Mouse (Mus musculus): ENCODE measurements around the gene Zfp708. TPM values are rescaled to one million over a fixed set of nuclear protein-coding genes. Genes with fewer than 3 reads are reported as not detected.
"Not testable (repeated sequence)": the region's sequence is repeated elsewhere in the genome, so short reads cannot be mapped to it uniquely, and the experiment has no call there.

Zfp708 gene
- polyA plus RNA-seq (2015; fragmentation: Nextera tagmentation; extraction: Ambion mirVana) = 9.3 and 9.5 TPM in 2 replicates

DNA sequence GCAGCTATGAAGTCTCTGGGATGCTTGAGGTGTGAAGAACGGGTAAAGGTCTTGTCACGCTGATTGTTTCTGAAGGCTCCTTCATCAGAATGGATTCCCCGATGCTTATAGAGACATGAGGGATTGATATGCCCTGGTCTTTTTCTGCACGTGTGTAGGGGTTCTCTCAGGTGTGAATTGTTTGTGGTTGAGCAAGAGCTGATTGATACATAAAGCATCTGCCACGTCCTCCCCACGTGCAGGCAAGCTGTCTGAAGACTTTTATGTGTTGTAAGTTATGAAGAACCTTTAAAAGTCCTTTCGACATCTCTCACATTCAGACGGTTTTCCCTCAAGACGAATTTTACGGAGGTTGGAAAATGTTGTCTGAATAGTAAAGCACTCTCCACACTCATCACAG lies at the start of gene Zfp708:
Zfp708 (minus strand) TSS at position 101 of the 400 bp plus-strand sequence.
- H3K9ac ChIP-seq = no peak within 1 kb of the TSS
- H3K27me3 ChIP-seq (replicated peaks) = no peaks in the 10 kb centered on the region
- H3K4me3 ChIP-seq = no peak within 1 kb of the TSS
- H3K9me3 ChIP-seq = no peaks in the 10 kb centered on the region
- H3K4me1 ChIP-seq = no peaks in the 10 kb centered on the region
- H3K27ac ChIP-seq = no peak within 1 kb of the TSS
- WGBS = 91% methylated on average over 10 of the region's 10 CpGs
- H3K4me2 ChIP-seq = no peak within 1 kb of the TSS
- H3K36me3 ChIP-seq (replicated peaks) = no peaks in the 10 kb centered on the region
- no peak for ATAC-seq (replicated peaks)

DNA sequence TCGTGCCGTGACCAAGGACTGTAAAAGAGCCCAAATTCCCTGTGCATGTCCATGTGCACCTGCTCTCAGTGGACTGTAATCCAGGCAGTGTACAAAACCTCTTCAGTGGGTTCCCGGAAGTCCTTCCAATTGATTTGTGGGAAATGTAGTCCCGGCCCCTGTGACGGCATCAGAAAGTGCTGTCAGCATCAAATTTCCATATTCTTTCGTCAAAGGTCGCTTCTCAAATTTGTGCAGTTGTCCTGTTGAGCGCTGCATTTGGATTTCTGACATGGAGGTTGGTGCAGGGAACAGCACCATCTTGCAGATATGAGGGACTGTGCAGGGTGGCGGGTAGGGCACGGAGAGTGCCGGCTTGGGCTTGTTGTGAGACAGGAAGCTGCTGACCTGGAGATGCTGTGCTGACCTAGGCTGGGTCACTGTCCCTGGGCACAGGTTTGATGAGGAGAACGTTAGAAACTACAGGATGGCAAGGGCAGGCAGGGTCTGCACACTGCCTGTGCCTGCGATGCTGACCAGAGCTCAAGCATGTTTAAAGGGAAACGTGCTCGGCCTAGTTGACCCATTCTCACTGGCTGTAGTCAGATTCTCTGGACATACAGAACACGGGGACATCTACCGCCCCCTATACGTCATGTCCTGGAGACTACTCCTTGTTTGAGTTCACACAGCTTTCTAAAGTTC lies 30.4 kb upstream of the Zfp708 start:
- H3K4me3 ChIP-seq = peak overlapping the region; percentile 78
- peak overlapping the region; percentile 87 for H3K9ac ChIP-seq
- H3K36me3 ChIP-seq (replicated peaks) = no peaks in the 10 kb centered on the region
- peak overlapping the region; percentile 85 for H3K27ac ChIP-seq
- peak overlapping the region; percentile 81 for H3K4me2 ChIP-seq
- no peaks in the 10 kb centered on the region for H3K9me3 ChIP-seq
- WGBS = under 1% methylated on average over 18 of the region's 18 CpGs
- H3K27me3 ChIP-seq (replicated peaks) = no peaks in the 10 kb centered on the region
- peak; percentile 99 for ATAC-seq (replicated peaks)
- peaks cover 11% of the 10 kb centered on the region for H3K4me1 ChIP-seq

DNA sequence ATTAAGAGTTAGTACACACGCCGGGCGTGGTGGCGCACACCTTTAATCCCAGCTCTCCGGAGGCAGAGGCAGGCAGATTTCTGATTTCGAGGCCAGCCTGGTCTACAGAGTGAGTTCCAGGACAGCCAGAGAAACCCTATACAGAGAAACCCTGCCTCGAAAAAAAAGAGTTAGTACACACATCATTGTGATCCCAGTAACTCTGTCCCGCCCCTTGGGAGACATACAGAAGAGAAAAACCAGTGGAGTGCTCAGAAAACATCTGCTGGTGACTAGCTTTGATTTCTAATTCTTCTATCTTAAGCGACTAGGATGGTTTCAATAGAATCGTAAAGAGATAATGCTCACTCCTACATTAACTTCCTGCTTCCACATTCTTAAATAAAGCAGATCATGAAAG lies 29.7 kb upstream of the Zfp708 start:
- Histone ChIP-seq H3K4me1 (peaks cover 11% of the 10 kb centered on the region), H3K4me2 (peak overlapping the region; percentile 81), H3K4me3 (peak overlapping the region; percentile 78)
- not testable (repeated sequence) for H3K9ac ChIP-seq; H3K27me3 ChIP-seq (replicated peaks); H3K9me3 ChIP-seq; H3K27ac ChIP-seq; H3K36me3 ChIP-seq (replicated peaks)
- peak; percentile 45 for ATAC-seq (replicated peaks)
- WGBS = 77% methylated on average over 10 of the region's 10 CpGs

DNA sequence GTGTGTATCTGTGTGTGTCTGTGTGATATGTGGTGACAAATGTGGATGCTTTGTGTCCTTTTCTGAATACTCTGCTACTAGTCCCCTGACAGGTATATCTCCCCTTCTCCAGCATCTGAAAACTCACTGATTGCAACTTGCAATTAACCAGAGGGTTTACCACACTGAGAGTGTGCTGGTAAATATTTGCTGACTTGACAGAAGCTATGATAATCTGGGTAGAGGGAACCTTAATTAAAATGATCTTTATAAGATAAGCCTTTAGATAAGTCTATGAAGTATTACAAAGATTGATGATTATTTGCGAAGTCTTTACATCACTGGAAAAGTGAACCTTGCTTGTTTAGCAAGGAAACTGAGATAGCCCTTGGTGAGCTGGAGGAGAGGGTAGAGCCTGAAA lies 26.7 kb upstream of the Zfp708 start:
- H3K4me2 ChIP-seq = no peak overlapping the region
- no peaks in the 10 kb centered on the region for H3K27me3 ChIP-seq (replicated peaks)
- H3K4me1 ChIP-seq = peaks cover 11% of the 10 kb centered on the region
- no peak overlapping the region for H3K27ac ChIP-seq
- H3K36me3 ChIP-seq (replicated peaks) = no peaks in the 10 kb centered on the region
- 94% methylated on average over 1 of the region's 1 CpGs for WGBS
- ATAC-seq (replicated peaks) = no peak
- H3K9me3 ChIP-seq = no peaks in the 10 kb centered on the region
- no peak overlapping the region for H3K4me3 ChIP-seq
- no peak overlapping the region for H3K9ac ChIP-seq

DNA sequence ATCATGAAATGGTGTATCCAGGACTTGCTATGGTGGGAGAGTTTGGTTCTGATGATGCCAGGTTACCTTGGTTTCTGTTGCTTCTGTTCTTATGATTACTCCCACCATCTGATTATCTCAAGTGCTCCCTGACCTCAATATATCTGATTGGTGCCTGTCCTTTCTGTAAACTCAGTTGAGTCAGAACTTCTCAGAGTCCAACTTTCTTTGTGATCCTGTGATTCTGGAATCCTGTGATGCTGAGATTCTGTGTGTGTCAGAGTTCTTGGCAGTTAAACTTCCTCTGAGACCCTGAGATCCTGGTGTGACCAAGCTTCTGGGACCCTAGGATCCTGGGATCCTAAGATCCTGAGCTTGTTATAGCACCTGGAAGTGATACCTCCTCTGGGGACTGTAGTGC lies 23.6 kb upstream of the Zfp708 start, which contains the start of gene Zfp759:
Zfp759 (plus strand) TSS at position 301 of the 400 bp plus-strand sequence.
- H3K36me3 ChIP-seq (replicated peaks); H3K9me3 ChIP-seq; H3K4me2 ChIP-seq; H3K4me3 ChIP-seq; H3K9ac ChIP-seq; ATAC-seq (replicated peaks); H3K27ac ChIP-seq; H3K27me3 ChIP-seq (replicated peaks); H3K4me1 ChIP-seq: not testable (repeated sequence)

DNA sequence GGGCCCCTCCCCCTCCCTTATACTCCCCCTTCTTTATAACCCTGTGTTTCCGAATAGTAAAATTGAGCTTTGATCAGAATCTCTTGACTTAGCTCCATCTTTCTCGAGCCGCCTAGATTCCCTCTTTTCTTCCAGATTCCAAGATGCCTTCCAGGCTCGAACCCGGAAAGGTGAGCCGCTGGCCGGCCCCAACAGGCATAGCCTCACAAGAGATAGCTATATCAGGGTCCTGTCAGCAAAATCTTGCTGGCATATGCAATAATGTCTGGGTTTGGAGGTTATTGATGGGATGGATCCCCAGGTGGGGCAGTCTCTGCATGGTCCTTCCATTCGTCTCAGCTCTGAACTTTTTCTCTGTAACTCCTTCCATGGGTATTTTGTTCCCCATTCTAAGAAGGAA lies 18.4 kb upstream of the Zfp708 start, which contains the start of gene Rslcan18:
Rslcan18 (minus strand) TSS at position 101 of the 400 bp plus-strand sequence.
- not testable (repeated sequence) for H3K36me3 ChIP-seq (replicated peaks); H3K27ac ChIP-seq; H3K4me1 ChIP-seq; H3K4me3 ChIP-seq; H3K4me2 ChIP-seq; H3K9ac ChIP-seq; H3K9me3 ChIP-seq; ATAC-seq (replicated peaks); H3K27me3 ChIP-seq (replicated peaks)
- 93% methylated on average over 8 of the region's 8 CpGs for WGBS

DNA sequence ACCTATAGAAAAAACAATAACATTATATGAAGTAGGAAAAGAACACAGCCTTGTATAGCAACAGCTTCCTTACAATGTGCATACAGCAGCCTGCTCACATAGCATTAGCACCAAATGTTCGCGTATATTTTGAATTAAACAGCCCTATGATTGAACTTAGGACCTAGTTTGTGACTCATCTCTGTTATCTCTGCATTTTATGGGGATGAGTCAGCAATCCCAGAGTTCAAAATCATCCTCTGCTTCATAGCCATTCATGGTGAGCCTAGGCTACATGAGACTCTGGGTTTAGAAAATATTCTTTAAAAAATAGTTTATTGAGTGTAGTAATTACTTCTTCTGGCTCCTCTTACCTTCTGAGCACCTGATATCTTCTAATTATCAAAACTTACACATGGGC lies 15.5 kb upstream of the Zfp708 start:
- Histone ChIP-seq H3K27me3 (replicated peaks) (no peaks in the 10 kb centered on the region), H3K9me3 (no peaks in the 10 kb centered on the region), H3K27ac (no peak overlapping the region), H3K4me1 (peaks cover 3% of the 10 kb centered on the region; the same call in 1 of the 2 replicates), H3K4me3 (no peak overlapping the region), H3K9ac (no peak overlapping the region), H3K36me3 (replicated peaks) (no peaks in the 10 kb centered on the region), H3K4me2 (no peak overlapping the region)
- no peak for ATAC-seq (replicated peaks)
- 90% methylated on average over 2 of the region's 2 CpGs for WGBS

DNA sequence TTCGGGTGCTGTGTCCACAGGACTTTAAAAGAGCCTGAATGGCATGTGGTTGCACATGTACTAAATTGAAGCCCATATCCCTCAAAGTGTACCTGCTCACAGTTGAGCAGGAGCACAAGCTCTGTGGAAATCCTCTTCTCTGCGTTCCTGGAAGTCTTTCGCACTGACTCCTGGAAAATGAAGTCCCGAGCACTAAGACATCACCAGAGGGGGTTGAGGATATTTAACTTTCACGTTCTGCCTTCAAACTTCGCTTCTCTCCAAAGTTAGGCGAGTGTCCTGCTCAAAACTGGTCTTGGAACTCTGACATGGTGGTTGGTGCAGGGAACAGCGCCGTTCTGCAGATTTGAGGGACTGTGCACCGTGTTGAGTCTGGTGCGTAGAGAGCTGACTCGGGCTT lies 14.3 kb upstream of the Zfp708 start:
- no peak overlapping the region for H3K9ac ChIP-seq
- H3K27me3 ChIP-seq (replicated peaks) = no peaks in the 10 kb centered on the region
- no peaks in the 10 kb centered on the region for H3K36me3 ChIP-seq (replicated peaks)
- WGBS = 81% methylated on average over 12 of the region's 12 CpGs
- ATAC-seq (replicated peaks) = no peak
- no peak overlapping the region for H3K27ac ChIP-seq
- H3K4me2 ChIP-seq = no peak overlapping the region
- peaks cover 9% of the 10 kb centered on the region for H3K4me1 ChIP-seq
- no peak overlapping the region for H3K4me3 ChIP-seq
- no peaks in the 10 kb centered on the region for H3K9me3 ChIP-seq

DNA sequence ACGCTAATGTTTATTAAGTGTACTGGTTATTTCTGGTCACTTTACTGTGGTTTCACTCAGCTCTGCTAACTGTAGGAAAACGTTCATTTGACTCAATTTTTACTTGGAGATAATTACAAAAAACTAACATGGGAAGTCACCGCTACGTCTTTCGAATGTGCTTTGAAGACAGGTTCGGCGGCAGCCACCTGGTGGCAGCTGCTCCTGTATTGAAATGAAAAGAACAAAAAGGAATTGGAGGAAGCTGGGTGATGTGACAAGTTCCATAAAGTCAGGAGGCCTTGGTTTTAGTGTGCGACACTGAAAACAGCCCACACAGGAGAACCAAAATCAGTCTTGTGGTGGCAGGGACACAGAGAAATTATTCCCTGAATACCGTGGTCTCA lies 11.0 kb upstream of the Zfp708 start:
- Histone ChIP-seq H3K9ac (peak overlapping the region; percentile 23; the same call in 1 of the 2 replicates), H3K4me3 (peak overlapping the region; percentile 50), H3K4me1 (peaks cover 9% of the 10 kb centered on the region), H3K36me3 (replicated peaks) (no peaks in the 10 kb centered on the region), H3K27ac (peak overlapping the region; percentile 57), H3K4me2 (peak overlapping the region; percentile 79), H3K9me3 (no peaks in the 10 kb centered on the region), H3K27me3 (replicated peaks) (no peaks in the 10 kb centered on the region)
- WGBS = 4% methylated on average over 9 of the region's 9 CpGs
- ATAC-seq (replicated peaks) = peak; percentile 85

DNA sequence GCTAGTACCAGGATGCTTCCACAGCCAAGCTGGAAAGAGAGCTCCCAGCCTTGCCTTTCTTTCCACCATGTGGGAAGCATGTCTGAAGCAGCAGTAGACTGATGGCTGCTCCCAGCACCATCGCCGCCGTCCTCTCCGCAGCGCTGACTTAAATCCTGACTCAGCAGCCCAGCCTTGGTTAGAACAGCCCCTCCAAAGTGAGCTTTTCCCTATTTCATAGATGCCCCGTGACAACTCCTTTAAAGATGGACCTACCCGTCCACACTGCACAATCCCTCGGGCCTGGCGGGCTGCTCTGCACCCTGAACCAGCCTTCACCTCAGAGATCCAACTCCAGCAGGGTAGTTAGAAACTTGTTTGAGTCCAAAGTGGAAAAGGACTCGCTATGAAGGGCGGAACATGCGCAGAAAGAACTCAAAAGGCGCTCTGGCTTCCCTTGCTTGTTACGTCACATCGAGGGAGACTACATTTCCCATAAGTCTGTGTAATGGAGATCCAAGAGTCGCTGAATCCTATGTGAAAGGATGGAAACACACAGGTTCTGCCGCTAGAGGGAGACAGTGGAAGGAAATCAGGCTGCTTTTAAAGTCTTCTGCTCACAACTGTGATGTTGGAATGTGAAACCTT lies 10.5 kb upstream of the Zfp708 start, which contains the start of gene Gm28557:
Gm28557 (minus strand) TSS at position 411 of the 627 bp plus-strand sequence.
- Histone ChIP-seq H3K4me1 (peaks cover 9% of the 10 kb centered on the region), H3K36me3 (replicated peaks) (no peaks in the 10 kb centered on the region), H3K4me3 (peak within 1 kb of the TSS; percentile 50), H3K27ac (peak within 1 kb of the TSS; percentile 63), H3K9ac (peak within 1 kb of the TSS; percentile 46), H3K4me2 (peak within 1 kb of the TSS; percentile 79), H3K9me3 (no peaks in the 10 kb centered on the region), H3K27me3 (replicated peaks) (no peaks in the 10 kb centered on the region)
- WGBS = under 1% methylated on average over 17 of the region's 17 CpGs
- peak; percentile 98 for ATAC-seq (replicated peaks)

DNA sequence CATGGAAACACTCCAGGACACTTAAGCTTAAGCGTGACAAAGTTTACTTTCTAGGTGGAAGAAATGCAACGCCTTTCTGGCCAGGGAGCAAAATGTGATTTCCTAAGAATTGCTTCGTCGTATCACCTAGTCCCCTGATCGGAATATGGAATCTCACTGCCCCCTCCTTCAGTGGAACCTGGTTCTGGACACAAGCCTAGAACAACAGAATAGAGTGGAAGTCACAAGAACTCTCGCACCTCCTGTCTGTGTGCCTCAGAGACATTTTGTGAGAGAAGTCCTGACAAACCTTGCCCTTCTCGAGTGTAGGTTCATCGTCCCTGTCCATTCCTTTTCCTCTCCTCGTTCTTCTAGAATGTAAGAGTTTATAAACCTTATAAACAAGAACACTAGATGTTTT lies 9.9 kb upstream of the Zfp708 start:
- WGBS = 69% methylated on average over 9 of the region's 9 CpGs
- peak overlapping the region; percentile 46 for H3K9ac ChIP-seq
- H3K4me1 ChIP-seq = peaks cover 9% of the 10 kb centered on the region

DNA sequence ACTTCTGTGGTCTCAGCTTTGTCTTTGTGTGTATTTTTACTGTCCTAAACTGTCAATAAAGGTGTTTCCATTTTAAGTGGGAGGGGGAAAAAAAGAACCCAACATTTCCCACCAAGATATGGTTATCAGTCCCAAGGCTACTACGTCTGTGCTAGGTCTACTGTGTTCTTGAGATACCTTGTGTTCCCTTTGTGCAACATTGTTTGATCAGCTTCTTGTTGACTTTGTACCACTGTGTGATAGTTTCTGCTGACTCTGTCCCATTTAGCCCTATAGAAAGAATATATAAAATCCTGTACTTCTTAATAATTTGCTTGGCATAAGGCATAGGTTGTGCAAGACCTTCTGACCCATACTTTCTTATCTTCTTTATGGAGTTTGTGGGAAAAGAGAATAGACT lies 7.6 kb downstream of the Zfp708 start:
- Histone ChIP-seq H3K4me2 (no peak overlapping the region), H3K27me3 (replicated peaks) (no peaks in the 10 kb centered on the region), H3K9ac (no peak overlapping the region), H3K4me3 (no peak overlapping the region), H3K4me1 (no peaks in the 10 kb centered on the region), H3K9me3 (no peaks in the 10 kb centered on the region), H3K27ac (no peak overlapping the region), H3K36me3 (replicated peaks) (no peaks in the 10 kb centered on the region)
- 84% methylated on average over 1 of the region's 1 CpGs for WGBS
- ATAC-seq (replicated peaks) = no peak

More for the DNA sequence above, 9.9 kb upstream of the Zfp708 start:
- H3K4me2 ChIP-seq = peak overlapping the region; percentile 79
- H3K27ac ChIP-seq = no peak overlapping the region
- ATAC-seq (replicated peaks) = 0 out of 2 replicates have a peak, but pooled peaks have one; percentile 1
- no peaks in the 10 kb centered on the region for H3K27me3 ChIP-seq (replicated peaks)
- H3K9me3 ChIP-seq = no peaks in the 10 kb centered on the region
- peak overlapping the region; percentile 50 for H3K4me3 ChIP-seq
- H3K36me3 ChIP-seq (replicated peaks) = no peaks in the 10 kb centered on the region
